Comparison of ENCODE assay signal across 26 mouse cellular contexts in genomic region chr16:34282026-34282425, GRCm38 (mm10).
DNase-seq lines count a peak whose midpoint lies in the region; TF ChIP-seq lines count a peak whose summit lies in the region.
"Had no signal": no experiment of that assay in that cellular context is flagged by ENCODE, and none has a peak within 500 bp of the region (broad histone marks: within the 10 kb centered on the region; RNA-seq: fewer than 3 reads in every experiment).

No protein-coding gene starts in this region.

- no peak overlapping the region for H3K4me3 ChIP-seq in left cerebral cortex, adult 2 months
- H3K4me3 ChIP-seq: embryonic facial prominence, embryonic 13.5 days; erythroblast, embryonic 14.5 days; forebrain, embryonic 12.5 days; forebrain, embryonic 15.5 days; heart, adult 2 months; heart, embryonic 10.5 days; heart, embryonic 13.5 days had no signal

- peak; percentile 50 to 66 for DNase-seq in frontal cortex, adult 2 months (ENCODE audit: extremely low spot score in 1 of 2, low spot score in 1 of 2)
- no peak for DNase-seq in frontal cortex, postnatal 10 days (ENCODE audit: low spot score in 2 of 2)
- DNase-seq in left cerebral cortex, adult 2 months (ENCODE audit: extremely low spot score in 1 of 2, low spot score in 2 of 2), result no peak
- no peak for DNase-seq in left cerebral cortex, postnatal 36 days (ENCODE audit: low spot score in 2 of 2)
- DNase-seq in right cerebral cortex, postnatal 25 days, result peak; percentile 54
- no peak for DNase-seq in right cerebral cortex, adult 2 months (ENCODE audit: low spot score in 2 of 2)
- DNase-seq in telencephalon, adult 2 months (ENCODE audit: low read depth, low spot score), result peak; percentile 78
- no peak for DNase-seq in adrenal gland, postnatal 25 days
- DNase-seq: adrenal gland, postnatal 10 days; B cell, adult 2 months; cerebellum, adult 11-12 months; cerebellum, adult 9-10 months; cerebellum, postnatal 14 days; gastrocnemius, postnatal 10 days; gastrocnemius, postnatal 36 days; heart, adult 2 months; heart, postnatal 14 days; heart, postnatal 4 days had no signal

- intact Hi-C loops in left cerebral cortex, adult 2 months (cut with DNase I), result no loop called here
- intact Hi-C loops in left cerebral cortex, postnatal 36 days (cut with DNase I), result loop anchor here (10.0 kb wide), 1 partner anchor 47 kb away; no protein-coding TSS in a partner anchor

- no peak for TF ChIP-seq CTCF in left cerebral cortex, adult 2 months (IDR thresholded peaks at IDR 0.05)

- peak overlapping the region; percentile 85 for H3K27ac ChIP-seq in left cerebral cortex, adult 2 months
- H3K27ac ChIP-seq: embryonic facial prominence, embryonic 13.5 days; forebrain, embryonic 12.5 days; forebrain, embryonic 15.5 days; heart, adult 2 months; heart, embryonic 10.5 days; heart, embryonic 13.5 days; hindbrain, embryonic 14.5 days; hindbrain, postnatal 0 days had no signal

Comparison
In these comparisons a context has a peak if more than half of its experiments do, and no peak if none do; other contexts are left out.
1. DNase-seq: peak in frontal cortex, adult 2 months (2 of 2), right cerebral cortex, postnatal 25 days (single experiment) and telencephalon, adult 2 months (single experiment); none in frontal cortex, postnatal 10 days (0 of 2), left cerebral cortex, adult 2 months (0 of 2), left cerebral cortex, postnatal 36 days (0 of 2), right cerebral cortex, adult 2 months (0 of 2) and adrenal gland, postnatal 25 days (single experiment).